In the genomic region with DNA sequence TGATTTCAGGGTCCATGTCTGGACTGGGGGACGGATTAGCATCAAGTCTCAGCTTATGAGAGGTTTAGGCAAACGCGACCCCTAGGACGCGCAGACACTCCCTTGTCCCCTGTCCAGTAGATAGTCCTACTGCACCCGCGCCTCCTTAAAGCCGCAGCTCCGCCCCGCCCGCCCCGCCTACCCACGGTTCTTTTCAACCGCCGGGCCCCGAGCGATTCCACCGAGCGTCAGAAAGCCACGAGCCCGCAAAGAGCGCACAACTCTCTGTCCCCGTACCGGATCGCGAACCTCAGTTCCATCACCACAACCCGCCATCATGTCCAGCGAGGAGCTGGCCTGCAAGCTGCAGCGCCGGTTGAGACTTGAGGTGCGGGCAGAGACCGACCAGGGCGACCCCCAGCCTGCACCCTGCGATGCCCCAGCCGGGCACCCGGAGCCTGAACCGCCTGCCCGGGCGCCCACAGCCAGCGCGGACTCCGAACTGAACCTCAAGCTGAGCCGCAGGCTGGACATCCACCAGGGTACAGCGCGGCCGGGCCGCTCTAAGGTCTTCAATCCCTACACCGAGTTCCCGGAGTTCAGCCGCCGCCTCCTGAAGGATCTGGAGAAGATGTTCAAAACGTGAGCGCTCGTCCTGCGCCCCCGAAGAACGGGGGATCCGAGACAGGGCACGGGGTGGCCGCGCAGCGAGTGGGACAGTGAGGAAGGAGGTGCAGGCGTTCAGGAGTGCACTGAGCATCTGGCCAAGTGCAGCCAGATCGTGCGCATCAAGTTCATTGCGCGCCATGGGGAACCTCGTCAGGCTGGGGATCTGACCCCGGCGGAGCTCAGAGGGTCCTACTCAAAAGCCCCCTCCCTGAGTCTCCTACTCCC, we compare ENCODE assay signal across 9 mouse cellular contexts. TPM values are rescaled to one million over a fixed set of nuclear protein-coding genes. Genes with fewer than 3 reads are reported as not detected.
A peak's percentile ranks its signal among the peaks of the same experiment; 100 is the strongest.
DNase-seq lines count a peak whose midpoint lies in the region; ATAC-seq and TF ChIP-seq lines count a peak whose summit lies in the region.
"Had no signal": no experiment of that assay in that cellular context is flagged by ENCODE, and none has a peak within 500 bp of the region (broad histone marks: within the 10 kb centered on the region; RNA-seq: fewer than 3 reads in every experiment).

A gene (plus strand): TSS at position 230 of the 873 bp plus-strand sequence.

- H3K27me3 ChIP-seq in intestine, embryonic 16.5 days (replicated peaks; ENCODE audit: control insufficient read depth, insufficient read depth, low read length), result peaks cover 55% of the 10 kb centered on the region
- H3K27me3 ChIP-seq in liver, embryonic 11.5 days (replicated peaks; ENCODE audit: control insufficient read depth, insufficient read depth, low read length), result peaks cover 86% of the 10 kb centered on the region
- peaks cover 23% of the 10 kb centered on the region for H3K27me3 ChIP-seq in neural tube, embryonic 14.5 days (ENCODE audit: control insufficient read depth, insufficient read depth, low read length)

- peaks cover 6% of the 10 kb centered on the region for H3K4me1 ChIP-seq in bone marrow macrophage, adult 2 months (ENCODE audit: control insufficient read depth, insufficient read depth, low read length)
- H3K4me1 ChIP-seq in intestine, embryonic 16.5 days (ENCODE audit: control insufficient read depth, insufficient read depth, low read length), result peaks cover 18% of the 10 kb centered on the region
- 0 out of 2 replicates have a peak, but pooled peaks cover 7% of the 10 kb centered on the region for H3K4me1 ChIP-seq in liver, embryonic 11.5 days (replicated peaks; ENCODE audit: control insufficient read depth, insufficient read depth, low read length)
- H3K4me1 ChIP-seq in neural tube, embryonic 14.5 days (ENCODE audit: control insufficient read depth, insufficient read depth, low read length), result peaks cover 11% of the 10 kb centered on the region

- H3K27ac ChIP-seq in bone marrow macrophage, adult 2 months (ENCODE audit: insufficient read depth, low read depth, low read length), result no peak within 1 kb of the TSS
- no peak within 1 kb of the TSS for H3K27ac ChIP-seq in intestine, embryonic 16.5 days (ENCODE audit: low read length)
- no peak within 1 kb of the TSS for H3K27ac ChIP-seq in liver, embryonic 11.5 days (ENCODE audit: low read depth, low read length)
- no peak within 1 kb of the TSS for H3K27ac ChIP-seq in neural tube, embryonic 14.5 days (ENCODE audit: low read depth, low read length)

- no peak for TF ChIP-seq POLR2A in bone marrow macrophage, adult 2 months (IDR thresholded peaks at IDR 0.05; ENCODE audit: borderline replicate concordance, low read depth, low read length)

- H3K9ac ChIP-seq in intestine, embryonic 16.5 days (ENCODE audit: low read depth, low read length), result peak within 1 kb of the TSS; percentile 53; the same call in 1 of the 2 replicates
- no peak within 1 kb of the TSS for H3K9ac ChIP-seq in liver, embryonic 11.5 days (ENCODE audit: low read depth, low read length)
- H3K9ac ChIP-seq in neural tube, embryonic 14.5 days (replicated peaks; ENCODE audit: low read depth, low read length), result peak within 1 kb of the TSS; percentile 54

- no peaks in the 10 kb centered on the region for H3K9me3 ChIP-seq in intestine, embryonic 16.5 days (ENCODE audit: control insufficient read depth, low read length)
- no peaks in the 10 kb centered on the region for H3K9me3 ChIP-seq in liver, embryonic 11.5 days (ENCODE audit: control insufficient read depth, low read length)
- no peaks in the 10 kb centered on the region for H3K9me3 ChIP-seq in neural tube, embryonic 14.5 days (ENCODE audit: control insufficient read depth, low read length)

- TF ChIP-seq CTCF in bone marrow macrophage, adult 2 months (IDR thresholded peaks at IDR 0.05; ENCODE audit: low read depth, low read length), result no peak

- DNase-seq in right cerebral cortex, postnatal 25 days, result peak; percentile 15
- DNase-seq in right cerebral cortex, postnatal 36 days (ENCODE audit: low spot score in 2 of 2), result no peak
- DNase-seq in gastrocnemius, postnatal 25 days, result peak; percentile 41
- DNase-seq in liver, embryonic 11.5 days (ENCODE audit: low spot score), result peak; percentile 59
- no peak for DNase-seq in spleen, adult 12 weeks (ENCODE audit: low spot score)

- peak; percentile 55; the same call in 1 of the 2 replicates for ATAC-seq in intestine, embryonic 16.5 days
- ATAC-seq in liver, embryonic 11.5 days (replicated peaks; ENCODE audit: low FRiP score), result no peak
- peak; percentile 51 for ATAC-seq in neural tube, embryonic 14.5 days (ENCODE audit: low read depth)

- H3K4me2 ChIP-seq in intestine, embryonic 16.5 days (ENCODE audit: low read depth, low read length), result peak within 1 kb of the TSS; percentile 99
- peak within 1 kb of the TSS; percentile 66 for H3K4me2 ChIP-seq in liver, embryonic 11.5 days
- H3K4me2 ChIP-seq in neural tube, embryonic 14.5 days (ENCODE audit: low read depth, low read length), result peak within 1 kb of the TSS; percentile 98

- no peaks in the 10 kb centered on the region for H3K36me3 ChIP-seq in intestine, embryonic 16.5 days (ENCODE audit: control insufficient read depth, insufficient read depth, low read length)
- no peaks in the 10 kb centered on the region for H3K36me3 ChIP-seq in liver, embryonic 11.5 days (ENCODE audit: control insufficient read depth, insufficient read depth, low read length)
- H3K36me3 ChIP-seq in neural tube, embryonic 14.5 days (ENCODE audit: control insufficient read depth, insufficient read depth, low read length), result no peaks in the 10 kb centered on the region

- under 1% methylated on average over 70 of the region's 70 CpGs for WGBS in intestine, embryonic 16.5 days
- 2% methylated on average over 69 of the region's 70 CpGs for WGBS in liver, embryonic 11.5 days
- under 1% methylated on average over 70 of the region's 70 CpGs for WGBS in neural tube, embryonic 14.5 days

- peak within 1 kb of the TSS; percentile 57 for H3K4me3 ChIP-seq in bone marrow macrophage, adult 2 months (ENCODE audit: insufficient read depth, low read length)
- peak within 1 kb of the TSS; percentile 56 for H3K4me3 ChIP-seq in intestine, embryonic 16.5 days (ENCODE audit: low read length)
- peak within 1 kb of the TSS; percentile 42 for H3K4me3 ChIP-seq in liver, embryonic 11.5 days (ENCODE audit: low read depth, low read length)
- peak within 1 kb of the TSS; percentile 41 for H3K4me3 ChIP-seq in neural tube, embryonic 14.5 days (ENCODE audit: low read depth, low read length)
- H3K4me3 ChIP-seq: erythroblast, embryonic 14.5 days had no signal

RNA-seq across cellular contexts. Expression of the gene that starts here (rescaled TPM):
- not detected in 2 replicates for polyA plus RNA-seq in bone marrow macrophage, adult 2 months (2012; ENCODE audit: insufficient read depth, insufficient read length, missing spikeins)
- 1 to 10 TPM; 6.4 to 8.5 TPM for total RNA-seq in gastrocnemius, postnatal 25 days (2021)
- polyA plus RNA-seq in intestine, embryonic 16.5 days (2015; fragmentation: Nextera tagmentation; extraction: Ambion mirVana), result 1.2 and 1.8 TPM in 2 replicates
- polyA plus RNA-seq in liver, embryonic 11.5 days (2014; fragmentation: Nextera tagmentation; extraction: Ambion mirVana), result not detected in 2 replicates
- 1.2 and 1.9 TPM in 2 replicates for polyA plus RNA-seq in neural tube, embryonic 14.5 days (2014; fragmentation: Nextera tagmentation; extraction: Ambion mirVana)
- polyA plus RNA-seq: erythroblast, embryonic 14.5 days had no signal

Comparison
In these comparisons a context has a peak if more than half of its experiments do, and no peak if none do; other contexts are left out.
1. DNase-seq: peak in right cerebral cortex, postnatal 25 days (single experiment) and gastrocnemius, postnatal 25 days (single experiment); none in right cerebral cortex, postnatal 36 days (0 of 2) and spleen, adult 12 weeks (single experiment).
2. Peak in DNase-seq, H3K4me3 ChIP-seq and H3K4me2 ChIP-seq in liver, embryonic 11.5 days; RNA of the gene not detected or under 1 TPM.
3. Peak in every context shown above with its lines, with median percentiles within 50 percentile points of each other: H3K4me3 ChIP-seq and H3K4me2 ChIP-seq.